Mouse (Mus musculus) limb, embryonic 13.5 days (tissue): ENCODE measurements at regions not wholly inside any gene's neighbourhood (a gene's known extent, or its start where the extent isn't known, plus 50 kb on each side); places are given as distances from the start of the nearest gene placed in this dataset.

Experiments
- ATAC-seq: fragments of 200-750 bp; cut with Nextera tagmentation; 2 replicates; pipeline ENCODE4 v1.8.0; 2017; ENCODE audit warnings: low read depth, moderate number of reproducible peaks, moderate TSS enrichment; ENCODE audit not compliant: low FRiP score
- H3K27ac ChIP-seq: fragments of 300-500 bp; sonication (generic); 2 replicates; pipeline ENCODE4 v1.5.1; 2015; ENCODE audit warnings: inconsistent platforms, mild to moderate bottlenecking, moderate library complexity
- H3K27me3 ChIP-seq: fragments of 300-500 bp; sonication (generic); 2 replicates; pipeline ENCODE4 v1.6.1; 2015; ENCODE audit warnings: mild to moderate bottlenecking, inconsistent platforms
- H3K36me3 ChIP-seq: fragments of 300-500 bp; sonication (generic); 2 replicates; pipeline ENCODE4 v1.6.1; 2015; ENCODE audit warnings: inconsistent platforms, mild to moderate bottlenecking, moderate library complexity
- H3K4me1 ChIP-seq: fragments of 300-500 bp; sonication (generic); 2 replicates; pipeline ENCODE4 v1.6.1; 2015; ENCODE audit warnings: inconsistent platforms
- H3K4me2 ChIP-seq: fragments of 300-500 bp; sonication (generic); replicated peaks from 2 replicates; pipeline ENCODE4 v1.6.1; 2015; ENCODE audit warnings: inconsistent platforms, mild to moderate bottlenecking, moderate library complexity
- H3K4me3 ChIP-seq: fragments of 300-500 bp; sonication (generic); 2 replicates; pipeline ENCODE4 v1.5.1; 2015; ENCODE audit warnings: moderate library complexity, mild to moderate bottlenecking, inconsistent platforms
- H3K9ac ChIP-seq: fragments of 300-500 bp; sonication (generic); 2 replicates; pipeline ENCODE4 v1.6.1; 2015; ENCODE audit warnings: mild to moderate bottlenecking, inconsistent platforms
- H3K9me3 ChIP-seq: fragments of 300-500 bp; sonication (generic); 2 replicates; pipeline ENCODE4 v1.6.1; 2016; ENCODE audit warnings: inconsistent platforms
- WGBS: fragments of 180-500 bp; shearing (Covaris S2); methylation state at CpG from one replicate; pipeline ENCODE4 v1.1.7; 2015; 5-methylcytosine and 5-hydroxymethylcytosine counted together

GRCm38 (mm10) chr1:193526501-193526900 is 156.4 kb upstream of the Camk1g start:
- Histone ChIP-seq H3K4me1 (peaks cover 7% of the 10 kb centered on the region), H3K9me3 (peaks cover 4% of the 10 kb centered on the region), H3K27me3 (no peaks in the 10 kb centered on the region), H3K36me3 (no peaks in the 10 kb centered on the region), H3K4me3 (no peak overlapping the region), H3K9ac (no peak overlapping the region), H3K4me2 (no peak overlapping the region), H3K27ac (no peak overlapping the region)
- 37% methylated on average over 3 of the region's 3 CpGs for WGBS
- no peak for ATAC-seq

- ATAC-seq: peak; percentile 26; the same call in 1 of the 2 replicates
- H3K27ac ChIP-seq: no peak overlapping the region
- 58% methylated on average over 2 of the region's 2 CpGs for WGBS
- H3K4me3 ChIP-seq: no peak overlapping the region
- H3K36me3 ChIP-seq: no peaks in the 10 kb centered on the region
- no peak overlapping the region for H3K4me2 ChIP-seq
- H3K27me3 ChIP-seq: no peaks in the 10 kb centered on the region
- H3K9me3 ChIP-seq: no peaks in the 10 kb centered on the region
- no peak overlapping the region for H3K9ac ChIP-seq
- peaks cover 23% of the 10 kb centered on the region for H3K4me1 ChIP-seq
Observed at GRCm38 (mm10) chr1:193522007-193522406, 151.9 kb upstream of the Camk1g start.

GRCm38 (mm10) chr1:193518840-193519239 is 148.7 kb upstream of the Camk1g start:
- no peaks in the 10 kb centered on the region for H3K27me3 ChIP-seq
- H3K4me3 ChIP-seq: no peak overlapping the region
- H3K36me3 ChIP-seq: no peaks in the 10 kb centered on the region
- H3K9ac ChIP-seq: no peak overlapping the region
- H3K27ac ChIP-seq: no peak overlapping the region
- no peaks in the 10 kb centered on the region for H3K9me3 ChIP-seq
- 69% methylated on average over 1 of the region's 1 CpGs for WGBS
- ATAC-seq: no peak
- H3K4me2 ChIP-seq: no peak overlapping the region
- peaks cover 48% of the 10 kb centered on the region for H3K4me1 ChIP-seq

GRCm38 (mm10) chr1:193517968-193518367 is 147.9 kb upstream of the Camk1g start:
- peaks cover 52% of the 10 kb centered on the region for H3K4me1 ChIP-seq
- no peaks in the 10 kb centered on the region for H3K36me3 ChIP-seq
- 40% methylated on average over 4 of the region's 4 CpGs for WGBS
- no peaks in the 10 kb centered on the region for H3K27me3 ChIP-seq
- no peak overlapping the region for H3K9ac ChIP-seq
- peak overlapping the region; percentile 45; the same call in 1 of the 2 replicates for H3K27ac ChIP-seq
- ATAC-seq: no peak
- no peak overlapping the region for H3K4me3 ChIP-seq
- H3K4me2 ChIP-seq: no peak overlapping the region
- H3K9me3 ChIP-seq: no peaks in the 10 kb centered on the region

GRCm38 (mm10) chr1:193517293-193517692 is 147.2 kb upstream of the Camk1g start:
- Histone ChIP-seq H3K9me3 (no peaks in the 10 kb centered on the region), H3K27ac (peak overlapping the region; percentile 45; the same call in 1 of the 2 replicates), H3K4me3 (no peak overlapping the region), H3K4me2 (no peak overlapping the region), H3K27me3 (no peaks in the 10 kb centered on the region), H3K4me1 (peaks cover 52% of the 10 kb centered on the region), H3K36me3 (no peaks in the 10 kb centered on the region), H3K9ac (no peak overlapping the region)
- ATAC-seq: peak; percentile 38; the same call in 1 of the 2 replicates
- 11% methylated on average over 2 of the region's 2 CpGs for WGBS

GRCm38 (mm10) chr1:193516395-193516794 is 146.3 kb upstream of the Camk1g start:
- Histone ChIP-seq H3K9ac (no peak overlapping the region), H3K4me3 (no peak overlapping the region), H3K27ac (peak overlapping the region; percentile 48; the same call in 1 of the 2 replicates), H3K27me3 (no peaks in the 10 kb centered on the region), H3K4me2 (no peak overlapping the region), H3K4me1 (peaks cover 52% of the 10 kb centered on the region), H3K36me3 (no peaks in the 10 kb centered on the region), H3K9me3 (no peaks in the 10 kb centered on the region)
- no peak for ATAC-seq
- 46% methylated on average over 3 of the region's 3 CpGs for WGBS

- H3K4me2 ChIP-seq: no peak overlapping the region; the same call in 1 of the 2 replicates
- no peaks in the 10 kb centered on the region for H3K9me3 ChIP-seq
- peak; percentile 58 for ATAC-seq
- H3K4me1 ChIP-seq: peaks cover 59% of the 10 kb centered on the region
- no peak overlapping the region for H3K4me3 ChIP-seq
- no peaks in the 10 kb centered on the region for H3K27me3 ChIP-seq
- no peaks in the 10 kb centered on the region for H3K36me3 ChIP-seq
- WGBS: 32% methylated on average over 9 of the region's 9 CpGs
- H3K9ac ChIP-seq: no peak overlapping the region
- H3K27ac ChIP-seq: peak overlapping the region; percentile 61
Observed at GRCm38 (mm10) chr1:193513929-193514710, 144.0 kb upstream of the Camk1g start.

GRCm38 (mm10) chr1:193510066-193510793 is 140.1 kb upstream of the Camk1g start:
- Histone ChIP-seq H3K9ac (no peak overlapping the region), H3K4me1 (peaks cover 25% of the 10 kb centered on the region), H3K4me2 (peak overlapping the region; percentile 28; the same call in 1 of the 2 replicates), H3K27ac (no peak overlapping the region), H3K9me3 (no peaks in the 10 kb centered on the region), H3K36me3 (no peaks in the 10 kb centered on the region), H3K27me3 (no peaks in the 10 kb centered on the region), H3K4me3 (peak overlapping the region; percentile 31)
- peak; percentile 17; the same call in 1 of the 2 replicates for ATAC-seq
- WGBS: 37% methylated on average over 8 of the region's 8 CpGs

GRCm38 (mm10) chr1:193508271-193508670 is 138.2 kb upstream of the Camk1g start:
- no peaks in the 10 kb centered on the region for H3K9me3 ChIP-seq
- H3K4me2 ChIP-seq: peak overlapping the region; percentile 49
- peaks cover 7% of the 10 kb centered on the region for H3K4me1 ChIP-seq
- H3K4me3 ChIP-seq: peak overlapping the region; percentile 31
- peak overlapping the region; percentile 51 for H3K9ac ChIP-seq
- peak overlapping the region; percentile 23; the same call in 1 of the 2 replicates for H3K27ac ChIP-seq
- no peak for ATAC-seq
- H3K36me3 ChIP-seq: no peaks in the 10 kb centered on the region
- H3K27me3 ChIP-seq: no peaks in the 10 kb centered on the region

GRCm38 (mm10) chr1:193506991-193507390 is 136.9 kb upstream of the Camk1g start:
- peak overlapping the region; percentile 53; the same call in 1 of the 2 replicates for H3K9ac ChIP-seq
- no peaks in the 10 kb centered on the region for H3K9me3 ChIP-seq
- no peak for ATAC-seq
- peak overlapping the region; percentile 49 for H3K4me2 ChIP-seq
- 77% methylated on average over 3 of the region's 3 CpGs for WGBS
- H3K27me3 ChIP-seq: no peaks in the 10 kb centered on the region
- peaks cover 7% of the 10 kb centered on the region for H3K4me1 ChIP-seq
- no peaks in the 10 kb centered on the region for H3K36me3 ChIP-seq
- H3K27ac ChIP-seq: no peak overlapping the region; the same call in 1 of the 2 replicates
- H3K4me3 ChIP-seq: peak overlapping the region; percentile 31

- WGBS: 36% methylated on average over 3 of the region's 3 CpGs
- H3K27ac ChIP-seq: no peak overlapping the region
- ATAC-seq: no peak
Observed at GRCm38 (mm10) chr1:193505381-193505780, 135.3 kb upstream of the Camk1g start.

GRCm38 (mm10) chr1:193504611-193505010 is 134.5 kb upstream of the Camk1g start:
- Histone ChIP-seq H3K9me3 (no peaks in the 10 kb centered on the region), H3K36me3 (no peaks in the 10 kb centered on the region), H3K4me2 (no peak overlapping the region), H3K27me3 (no peaks in the 10 kb centered on the region), H3K4me3 (no peak overlapping the region), H3K27ac (no peak overlapping the region), H3K9ac (no peak overlapping the region), H3K4me1 (no peaks in the 10 kb centered on the region)
- ATAC-seq: no peak
- 49% methylated on average over 3 of the region's 3 CpGs for WGBS

More at GRCm38 (mm10) chr1:193505381-193505780, 135.3 kb upstream of the Camk1g start:
- Histone ChIP-seq H3K4me1 (peaks cover 4% of the 10 kb centered on the region), H3K27me3 (no peaks in the 10 kb centered on the region), H3K4me2 (no peak overlapping the region), H3K9ac (no peak overlapping the region), H3K9me3 (no peaks in the 10 kb centered on the region), H3K4me3 (no peak overlapping the region), H3K36me3 (no peaks in the 10 kb centered on the region)
